Mouse (Mus musculus) C2C12 (cell line): ENCODE measurements at regions not wholly inside any gene's neighbourhood (a gene's known extent, or its start where the extent isn't known, plus 50 kb on each side); places are given as distances from the start of the nearest gene placed in this dataset.

Experiments
- H3K27me3 ChIP-seq: one replicate; pipeline ENCODE4 v1.6.1; 2011; ENCODE audit not compliant: control insufficient read depth, insufficient read depth, insufficient read length
- H3K36me3 ChIP-seq: one replicate; pipeline ENCODE4 v1.6.1; 2011; ENCODE audit not compliant: control insufficient read depth, insufficient read depth
- H3K4me3 ChIP-seq: one replicate; pipeline ENCODE4 v1.5.1; 2011; ENCODE audit warnings: mild to moderate bottlenecking, control low read depth; ENCODE audit not compliant: poor library complexity, insufficient read depth, severe bottlenecking
- H3K79me2 ChIP-seq: one replicate; pipeline ENCODE4 v1.6.1; 2011; ENCODE audit not compliant: control insufficient read depth, insufficient read depth
- H3K79me3 ChIP-seq: one replicate; pipeline ENCODE4 v1.6.1; 2011; ENCODE audit warnings: low read depth, control low read depth
- H3ac ChIP-seq: one replicate; pipeline ENCODE3; 2011; ENCODE audit warnings: low read depth; ENCODE audit not compliant: control insufficient read depth, insufficient read length
- CEBPB ChIP-seq: IDR thresholded peaks from one replicate; pipeline ENCODE4 v1.6.1; 2011; ENCODE audit warnings: low read depth, mild to moderate bottlenecking, control low read depth, moderate library complexity
- CTCF ChIP-seq: IDR thresholded peaks from one replicate; pipeline ENCODE4 v1.5.1; 2011; ENCODE audit not compliant: control insufficient read depth, insufficient read depth, insufficient read length
- FOSL1 ChIP-seq: IDR thresholded peaks from one replicate; pipeline ENCODE4 v1.8.0; 2011; ENCODE audit warnings: mild to moderate bottlenecking, low read length; ENCODE audit not compliant: poor library complexity, insufficient read depth, severe bottlenecking
- MAX ChIP-seq: IDR thresholded peaks from one replicate; pipeline ENCODE4 v1.6.1; 2011; ENCODE audit warnings: mild to moderate bottlenecking, control low read depth
- MYOD1 ChIP-seq: IDR thresholded peaks from one replicate; pipeline ENCODE4 v1.6.1; 2011; ENCODE audit warnings: low read depth; ENCODE audit not compliant: control insufficient read depth, insufficient read length
- MYOG ChIP-seq: IDR thresholded peaks from one replicate; pipeline ENCODE4 v1.6.1; 2011; ENCODE audit not compliant: control insufficient read depth, insufficient read length; ENCODE audit errors: extremely low read depth
- USF1 ChIP-seq: IDR thresholded peaks from one replicate; pipeline ENCODE4 v1.6.1; 2011; ENCODE audit warnings: low read depth, mild to moderate bottlenecking, control low read depth, moderate library complexity

DNA sequence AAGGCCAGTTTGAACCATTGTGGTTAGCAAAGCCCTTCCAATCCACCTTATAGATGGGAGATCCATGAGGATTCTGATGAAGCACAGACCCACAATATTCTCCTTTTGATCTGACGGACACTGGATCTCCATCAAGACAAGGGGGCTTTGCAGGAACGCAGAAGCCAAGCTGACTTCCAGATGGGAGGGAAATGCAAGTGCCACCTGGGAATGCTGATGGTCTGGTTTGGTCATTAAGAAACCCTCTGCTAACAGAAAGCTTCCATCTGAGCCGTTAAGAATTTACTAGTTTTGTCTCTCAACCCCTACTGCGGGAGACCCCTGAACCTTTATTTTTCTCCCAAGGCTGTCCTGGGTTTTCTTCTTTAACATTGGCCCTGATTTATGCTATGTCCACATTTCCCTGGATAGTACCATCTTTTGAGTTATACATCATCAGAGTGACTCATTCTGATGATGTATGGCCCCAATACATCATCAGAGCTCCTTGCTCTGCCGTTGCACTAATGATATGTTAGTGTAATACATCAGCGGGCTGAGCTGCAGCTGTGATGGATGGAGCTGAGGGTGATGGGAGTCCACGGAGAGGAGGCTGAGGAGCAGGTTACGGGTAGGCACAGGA, 898.3 kb downstream of the Kcnma1 start:
- no peak overlapping the region for H3K4me3 ChIP-seq
- no peak for TF ChIP-seq MYOD1
- no peak for TF ChIP-seq CEBPB
- TF ChIP-seq FOSL1 = no peak
- TF ChIP-seq MYOG = no peak
- TF ChIP-seq USF1 = no peak
- no peak for TF ChIP-seq CTCF
- H3ac ChIP-seq = no peak overlapping the region
- H3K79me2 ChIP-seq = no peaks in the 10 kb centered on the region
- no peaks in the 10 kb centered on the region for H3K36me3 ChIP-seq
- H3K27me3 ChIP-seq = no peaks in the 10 kb centered on the region
- H3K79me3 ChIP-seq = no peaks in the 10 kb centered on the region

GRCm38 (mm10) chr14:23114910-23115309, 899.4 kb downstream of the Kcnma1 start:
- Histone ChIP-seq H3K79me2 (no peaks in the 10 kb centered on the region), H3K79me3 (no peaks in the 10 kb centered on the region), H3K4me3 (no peak overlapping the region), H3K27me3 (no peaks in the 10 kb centered on the region), H3K36me3 (no peaks in the 10 kb centered on the region), H3ac (no peak overlapping the region)
- TF ChIP-seq MYOD1 (no peak), FOSL1 (no peak), MAX (no peak), CTCF (no peak), MYOG (no peak), CEBPB (no peak), USF1 (no peak)

DNA sequence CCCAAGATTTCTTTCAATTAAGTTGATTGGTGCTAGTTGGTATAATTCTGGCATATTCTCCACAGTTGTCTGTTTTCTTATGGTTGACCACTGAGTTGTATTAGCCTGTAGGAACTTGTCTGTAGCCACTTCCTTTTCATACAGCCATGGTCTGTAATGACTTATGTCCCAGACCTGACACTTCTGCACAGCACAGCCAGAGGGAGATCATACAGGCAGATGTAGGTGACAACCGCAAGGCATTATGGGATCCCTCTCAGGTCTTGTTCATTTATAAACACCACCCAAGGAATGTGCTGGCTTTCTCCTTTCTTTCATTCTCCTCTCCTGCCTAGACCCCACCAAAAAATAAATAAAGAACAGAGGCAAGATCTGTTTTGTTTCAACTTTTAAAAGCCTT, 899.8 kb downstream of the Kcnma1 start:
- H3K79me2 ChIP-seq = no peaks in the 10 kb centered on the region
- TF ChIP-seq MYOD1 = no peak
- no peak for TF ChIP-seq CTCF
- no peak for TF ChIP-seq MYOG
- TF ChIP-seq CEBPB = no peak
- no peak for TF ChIP-seq MAX
- no peak for TF ChIP-seq FOSL1
- TF ChIP-seq USF1 = no peak

GRCm38 (mm10) chr14:23112369-23112768, 901.9 kb downstream of the Kcnma1 start:
- Histone ChIP-seq H3K36me3 (no peaks in the 10 kb centered on the region), H3K27me3 (no peaks in the 10 kb centered on the region), H3ac (no peak overlapping the region), H3K79me3 (no peaks in the 10 kb centered on the region), H3K4me3 (no peak overlapping the region), H3K79me2 (no peaks in the 10 kb centered on the region)
- TF ChIP-seq CEBPB (peak; percentile 71), MAX (no peak), USF1 (no peak), MYOD1 (peak; percentile 3)

More for the DNA sequence above, 899.8 kb downstream of the Kcnma1 start:
- no peaks in the 10 kb centered on the region for H3K27me3 ChIP-seq
- H3ac ChIP-seq = no peak overlapping the region
- no peaks in the 10 kb centered on the region for H3K79me3 ChIP-seq
- H3K4me3 ChIP-seq = no peak overlapping the region
- H3K36me3 ChIP-seq = no peaks in the 10 kb centered on the region

DNA sequence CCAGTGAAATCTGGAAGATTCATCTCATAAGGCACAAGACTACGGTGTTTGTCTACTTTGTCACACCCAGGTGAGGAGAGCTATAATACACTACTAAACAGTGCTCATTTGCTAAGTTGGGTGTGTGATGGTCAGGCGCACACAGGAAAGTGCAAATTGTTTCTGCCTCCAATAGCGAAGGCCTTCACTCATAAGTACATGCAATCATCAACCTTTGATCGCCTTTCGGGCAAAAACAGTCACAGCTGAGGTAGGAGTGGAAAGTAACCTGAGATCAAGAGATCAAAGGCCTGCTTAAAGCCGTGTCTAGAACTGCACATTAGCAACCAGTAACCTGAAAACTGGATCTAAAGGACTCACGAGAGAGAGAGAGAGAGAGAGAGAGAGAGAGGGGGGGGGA, 905.7 kb downstream of the Kcnma1 start:
- H3ac ChIP-seq = no peak overlapping the region
- no peak for TF ChIP-seq MYOD1
- no peak for TF ChIP-seq CEBPB
- no peak for TF ChIP-seq USF1
- TF ChIP-seq MAX = no peak
- TF ChIP-seq CTCF = no peak
- TF ChIP-seq MYOG = no peak
- no peak for TF ChIP-seq FOSL1

DNA sequence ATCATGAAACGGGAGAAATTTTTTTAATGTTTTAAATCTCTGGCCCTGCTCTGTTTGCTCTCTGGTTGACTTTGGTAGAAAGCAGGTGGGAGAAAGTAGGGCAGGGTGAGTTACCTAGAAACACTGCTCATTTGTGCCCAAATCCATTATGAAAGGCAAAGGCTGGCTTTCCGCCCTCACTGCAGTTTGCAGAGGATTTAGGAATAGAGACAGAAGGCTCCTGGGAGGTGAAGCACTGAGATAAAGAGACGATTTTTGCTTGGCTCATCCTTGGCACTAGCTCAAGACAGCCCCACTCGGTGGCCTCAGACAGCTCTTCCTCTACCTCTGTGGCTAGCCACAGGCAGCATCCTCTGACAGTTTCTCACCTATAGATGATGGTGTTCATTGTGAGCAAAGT, 906.8 kb downstream of the Kcnma1 start:
- Histone ChIP-seq H3K4me3 (no peak overlapping the region), H3K79me2 (no peaks in the 10 kb centered on the region), H3K27me3 (no peaks in the 10 kb centered on the region), H3ac (no peak overlapping the region), H3K79me3 (no peaks in the 10 kb centered on the region), H3K36me3 (no peaks in the 10 kb centered on the region)
- TF ChIP-seq MYOD1 = no peak
- TF ChIP-seq CEBPB = no peak
- no peak for TF ChIP-seq USF1
- TF ChIP-seq MYOG = no peak

More for the DNA sequence above, 905.7 kb downstream of the Kcnma1 start:
- H3K36me3 ChIP-seq = no peaks in the 10 kb centered on the region
- no peaks in the 10 kb centered on the region for H3K79me3 ChIP-seq
- H3K4me3 ChIP-seq = no peak overlapping the region
- no peaks in the 10 kb centered on the region for H3K79me2 ChIP-seq
- no peaks in the 10 kb centered on the region for H3K27me3 ChIP-seq
